Mouse (Mus musculus): ENCODE data around the gene Rab25.
A peak's percentile ranks its signal among the peaks of the same experiment; 100 is the strongest.

The Rab25 gene

GRCm38 (mm10) chr3:88567892-88568291 lies 19.8 kb upstream of the Rab25 start:
- no peak for DNase-seq (ENCODE audit: low spot score)

- no peak for DNase-seq (ENCODE audit: low spot score)
Measured at GRCm38 (mm10) chr3:88566536-88567061, 18.5 kb upstream of the Rab25 start.

GRCm38 (mm10) chr3:88566116-88566515 lies 18.0 kb upstream of the Rab25 start:
- no peak for DNase-seq (ENCODE audit: low spot score)

GRCm38 (mm10) chr3:88563966-88564365 lies 15.9 kb upstream of the Rab25 start:
- DNase-seq (ENCODE audit: low spot score), result no peak

- DNase-seq (ENCODE audit: low spot score), result no peak
Measured at GRCm38 (mm10) chr3:88563442-88563841, 15.3 kb upstream of the Rab25 start.

- no peak for DNase-seq (ENCODE audit: low spot score)
Measured at GRCm38 (mm10) chr3:88561989-88562388, 13.9 kb upstream of the Rab25 start.

- no peak for DNase-seq (ENCODE audit: low spot score)
Measured at GRCm38 (mm10) chr3:88559596-88559995, 11.5 kb upstream of the Rab25 start.

- no peak for DNase-seq (ENCODE audit: low spot score)
Measured at GRCm38 (mm10) chr3:88556616-88557015, 8.5 kb upstream of the Rab25 start.

- no peak for DNase-seq (ENCODE audit: low spot score)
Measured at GRCm38 (mm10) chr3:88555731-88556130, 7.6 kb upstream of the Rab25 start.

- no peak for DNase-seq (ENCODE audit: low spot score)
Measured at GRCm38 (mm10) chr3:88555069-88555605, 7.0 kb upstream of the Rab25 start.

GRCm38 (mm10) chr3:88553880-88554586 lies 5.9 kb upstream of the Rab25 start:
- DNase-seq (ENCODE audit: low spot score), result peak; percentile 39

- DNase-seq (ENCODE audit: low spot score), result peak; percentile 92
Measured at GRCm38 (mm10) chr3:88553525-88553879, 5.4 kb upstream of the Rab25 start, which contains the start of gene Ubqln4. Gene Ubqln4, plus strand, starts transcription at chr3:88553758.

GRCm38 (mm10) chr3:88552676-88553524 lies 4.8 kb upstream of the Rab25 start, which contains the start of gene Lamtor2:
Gene Lamtor2, minus strand, starts transcription at chr3:88553074.
- peak; percentile 99 for DNase-seq (ENCODE audit: low spot score)

GRCm38 (mm10) chr3:88552082-88552645 lies 4.1 kb upstream of the Rab25 start:
- DNase-seq (ENCODE audit: low spot score), result no peak

GRCm38 (mm10) chr3:88551586-88551985 lies 3.5 kb upstream of the Rab25 start:
- no peak for DNase-seq (ENCODE audit: low spot score)

- DNase-seq (ENCODE audit: low spot score), result no peak
Measured at GRCm38 (mm10) chr3:88546674-88547418, 1.3 kb downstream of the Rab25 start.

GRCm38 (mm10) chr3:88544955-88545591 lies 3.0 kb downstream of the Rab25 start:
- no peak for DNase-seq (ENCODE audit: low spot score)

- peak; percentile 42 for DNase-seq (ENCODE audit: low spot score)
Measured at GRCm38 (mm10) chr3:88544514-88544913, 3.6 kb downstream of the Rab25 start.

GRCm38 (mm10) chr3:88543651-88544410 lies 4.3 kb downstream of the Rab25 start:
- DNase-seq (ENCODE audit: low spot score), result no peak

GRCm38 (mm10) chr3:88543174-88543573 lies 4.9 kb downstream of the Rab25 start:
- no peak for DNase-seq (ENCODE audit: low spot score)

Measured in lung, postnatal 25 days (tissue).